Mouse (Mus musculus): ENCODE data around the gene Il10. TPM values are rescaled to one million over a fixed set of nuclear protein-coding genes. Genes with fewer than 3 reads are reported as not detected.

The Il10 gene
- polyA plus RNA-seq, 1 experiment, result not detected

DNA sequence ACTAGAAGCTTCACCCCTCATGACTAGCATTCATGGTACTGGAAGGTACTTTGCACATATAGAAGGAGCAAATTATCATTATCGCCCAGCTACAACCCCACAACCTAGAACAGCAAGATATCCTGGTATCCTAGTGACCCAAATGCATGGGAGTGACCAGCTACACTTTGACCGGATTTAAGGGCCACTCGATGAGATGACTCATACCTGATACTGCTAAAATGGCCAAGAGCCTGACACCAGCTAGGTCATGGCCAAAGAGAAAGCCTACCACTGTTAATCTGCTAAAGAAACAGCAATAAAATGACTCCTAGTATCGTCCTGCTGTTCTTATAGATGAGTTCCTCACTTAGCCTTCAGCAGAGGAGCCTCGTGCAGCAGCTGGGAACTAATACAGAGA is 19.8 kb downstream of the Il10 start:
- 64% methylated on average over 5 of the region's 5 CpGs for WGBS
- H3K4me3 ChIP-seq (ENCODE audit: low read depth, low read length), result no peak overlapping the region
- H3K27me3 ChIP-seq (ENCODE audit: control insufficient read depth, insufficient read depth, low read length), result no peaks in the 10 kb centered on the region
- H3K27ac ChIP-seq (ENCODE audit: insufficient read depth, low read depth, low read length), result no peak overlapping the region
- no peaks in the 10 kb centered on the region for H3K4me1 ChIP-seq (ENCODE audit: control insufficient read depth, insufficient read depth, insufficient read length, low read length)
- H3K36me3 ChIP-seq (ENCODE audit: control insufficient read depth, insufficient read depth, low read length), result no peaks in the 10 kb centered on the region
- no peak for TF ChIP-seq POLR2A (IDR thresholded peaks at IDR 0.05; ENCODE audit: low read depth, low read length)
- no peak for TF ChIP-seq CTCF (IDR thresholded peaks at IDR 0.05; ENCODE audit: extremely low read depth, insufficient read length, insufficient replicate concordance, low read depth, low read length)

DNA sequence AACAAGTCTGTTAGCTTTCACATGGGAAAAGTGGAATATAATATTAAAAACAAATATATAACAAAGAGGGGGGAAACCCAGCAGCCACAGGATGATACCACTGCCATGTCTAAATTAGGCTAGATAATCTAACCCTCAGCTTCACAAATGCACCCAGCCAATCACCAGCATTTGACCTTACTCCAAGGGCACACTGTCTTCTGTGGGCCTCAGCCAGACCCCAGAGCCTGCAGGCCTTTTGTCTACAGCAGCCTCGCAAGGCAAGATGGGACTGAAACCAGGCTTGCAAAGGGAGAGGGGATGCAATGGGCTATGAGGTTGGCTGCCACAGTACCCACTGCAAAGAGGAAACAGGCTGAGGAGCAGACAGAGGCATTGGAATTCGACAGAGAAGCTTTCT is 22.6 kb downstream of the Il10 start:
- Histone ChIP-seq H3K27ac (ENCODE audit: insufficient read depth, low read depth, low read length) (no peak overlapping the region), H3K36me3 (ENCODE audit: control insufficient read depth, insufficient read depth, low read length) (no peaks in the 10 kb centered on the region), H3K4me3 (ENCODE audit: low read depth, low read length) (no peak overlapping the region), H3K27me3 (ENCODE audit: control insufficient read depth, insufficient read depth, low read length) (no peaks in the 10 kb centered on the region), H3K4me1 (ENCODE audit: control insufficient read depth, insufficient read depth, insufficient read length, low read length) (peaks cover 12% of the 10 kb centered on the region; the same call in 1 of the 2 replicates)
- 80% methylated on average over 2 of the region's 2 CpGs for WGBS
- TF ChIP-seq CTCF (IDR thresholded peaks at IDR 0.05; ENCODE audit: extremely low read depth, insufficient read length, insufficient replicate concordance, low read depth, low read length) (no peak), POLR2A (IDR thresholded peaks at IDR 0.05; ENCODE audit: low read depth, low read length) (no peak)

DNA sequence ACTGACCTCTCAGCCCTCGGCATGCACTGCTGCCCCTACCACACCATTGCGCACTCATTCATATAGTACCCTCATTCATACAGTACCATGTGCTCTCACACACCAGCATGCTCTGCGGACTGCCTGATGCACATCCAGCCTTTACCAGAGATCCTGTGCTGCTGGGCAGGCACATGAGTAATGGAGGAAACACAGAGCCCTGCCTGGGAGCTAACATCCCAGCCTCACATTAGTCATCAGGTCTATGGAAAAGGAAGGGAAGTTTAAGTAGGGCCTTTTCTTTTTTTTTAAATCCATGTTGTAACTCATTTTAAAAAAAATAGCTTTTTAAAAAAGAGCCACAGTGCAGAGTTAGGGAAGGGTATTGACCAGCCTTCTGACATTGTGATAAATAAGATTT is 23.1 kb downstream of the Il10 start:
- H3K27ac ChIP-seq (ENCODE audit: insufficient read depth, low read depth, low read length), result no peak overlapping the region
- H3K4me1 ChIP-seq (ENCODE audit: control insufficient read depth, insufficient read depth, insufficient read length, low read length), result peaks cover 12% of the 10 kb centered on the region; the same call in 1 of the 2 replicates
- WGBS, result 91% methylated on average over 3 of the region's 3 CpGs
- H3K27me3 ChIP-seq (ENCODE audit: control insufficient read depth, insufficient read depth, low read length), result no peaks in the 10 kb centered on the region
- H3K4me3 ChIP-seq (ENCODE audit: low read depth, low read length), result no peak overlapping the region
- TF ChIP-seq POLR2A (IDR thresholded peaks at IDR 0.05; ENCODE audit: low read depth, low read length) (no peak), CTCF (IDR thresholded peaks at IDR 0.05; ENCODE audit: extremely low read depth, insufficient read length, insufficient replicate concordance, low read depth, low read length) (no peak)
- H3K36me3 ChIP-seq (ENCODE audit: control insufficient read depth, insufficient read depth, low read length), result no peaks in the 10 kb centered on the region

DNA sequence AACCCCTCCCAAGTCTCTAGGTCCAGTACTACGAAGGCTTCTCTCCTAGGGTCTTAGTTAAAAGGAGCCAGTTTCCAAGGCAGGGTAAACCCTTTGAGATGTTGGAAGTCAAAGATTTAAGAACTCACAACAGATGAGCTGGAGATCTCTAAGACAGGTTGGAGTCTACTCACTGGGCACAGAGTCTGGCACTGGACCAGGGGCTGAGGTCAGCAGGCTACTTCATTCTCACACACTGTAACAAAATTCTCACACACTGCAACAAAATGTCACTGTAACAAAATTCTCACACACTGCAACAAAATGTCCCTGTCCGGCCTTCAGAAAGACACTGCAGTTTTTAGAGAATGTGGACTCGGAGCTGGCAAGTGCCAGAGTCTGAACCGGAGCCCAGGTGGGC is 24.0 kb downstream of the Il10 start:
- H3K36me3 ChIP-seq (ENCODE audit: control insufficient read depth, insufficient read depth, low read length), result no peaks in the 10 kb centered on the region
- peaks cover 15% of the 10 kb centered on the region; the same call in 1 of the 2 replicates for H3K4me1 ChIP-seq (ENCODE audit: control insufficient read depth, insufficient read depth, insufficient read length, low read length)
- no peak overlapping the region for H3K27ac ChIP-seq (ENCODE audit: insufficient read depth, low read depth, low read length)
- no peak overlapping the region for H3K4me3 ChIP-seq (ENCODE audit: low read depth, low read length)
- TF ChIP-seq CTCF (IDR thresholded peaks at IDR 0.05; ENCODE audit: extremely low read depth, insufficient read length, insufficient replicate concordance, low read depth, low read length) (no peak), POLR2A (IDR thresholded peaks at IDR 0.05; ENCODE audit: low read depth, low read length) (no peak)
- no peaks in the 10 kb centered on the region for H3K27me3 ChIP-seq (ENCODE audit: control insufficient read depth, insufficient read depth, low read length)
- WGBS, result 94% methylated on average over 4 of the region's 4 CpGs

DNA sequence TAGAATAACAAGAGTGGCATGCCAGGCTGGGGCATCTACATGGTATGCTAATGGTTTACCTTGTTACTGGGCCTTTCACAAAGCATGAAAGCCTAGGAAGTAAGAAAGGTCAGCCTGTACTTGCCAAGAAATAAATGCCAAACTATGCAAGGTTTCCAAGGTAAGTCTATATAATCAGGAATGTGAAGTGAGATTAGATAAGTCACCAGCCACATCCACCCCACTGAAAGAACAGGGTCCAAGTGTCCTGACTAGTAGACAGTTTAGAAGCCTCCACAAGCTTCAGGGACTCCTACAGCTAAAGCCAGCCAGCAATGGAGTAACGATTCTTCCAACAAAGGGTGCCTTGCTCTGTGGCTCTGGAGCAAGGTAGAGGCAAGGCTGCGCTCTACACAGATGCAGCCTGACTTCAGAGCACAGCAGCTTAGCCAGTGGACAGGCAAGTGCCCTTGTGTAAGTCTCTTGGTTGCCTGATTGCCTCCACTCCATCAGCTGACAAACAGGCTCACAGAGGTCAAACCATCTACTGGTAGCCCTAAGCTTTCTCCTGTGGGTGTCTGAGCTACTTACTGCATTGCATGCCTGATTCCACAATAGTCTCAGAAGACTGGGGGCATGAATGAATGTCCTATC is 26.2 kb downstream of the Il10 start:
- WGBS, result 47% methylated on average over 2 of the region's 2 CpGs
- peak overlapping the region; percentile 52; the same call in 1 of the 2 replicates for H3K27ac ChIP-seq (ENCODE audit: insufficient read depth, low read depth, low read length)
- H3K4me3 ChIP-seq (ENCODE audit: low read depth, low read length), result no peak overlapping the region
- no peak for TF ChIP-seq POLR2A (IDR thresholded peaks at IDR 0.05; ENCODE audit: low read depth, low read length)
- no peak for TF ChIP-seq CTCF (IDR thresholded peaks at IDR 0.05; ENCODE audit: extremely low read depth, insufficient read length, insufficient replicate concordance, low read depth, low read length)
- H3K36me3 ChIP-seq (ENCODE audit: control insufficient read depth, insufficient read depth, low read length), result no peaks in the 10 kb centered on the region
- no peaks in the 10 kb centered on the region for H3K27me3 ChIP-seq (ENCODE audit: control insufficient read depth, insufficient read depth, low read length)
- H3K4me1 ChIP-seq (ENCODE audit: control insufficient read depth, insufficient read depth, insufficient read length, low read length), result peaks cover 15% of the 10 kb centered on the region; the same call in 1 of the 2 replicates

DNA sequence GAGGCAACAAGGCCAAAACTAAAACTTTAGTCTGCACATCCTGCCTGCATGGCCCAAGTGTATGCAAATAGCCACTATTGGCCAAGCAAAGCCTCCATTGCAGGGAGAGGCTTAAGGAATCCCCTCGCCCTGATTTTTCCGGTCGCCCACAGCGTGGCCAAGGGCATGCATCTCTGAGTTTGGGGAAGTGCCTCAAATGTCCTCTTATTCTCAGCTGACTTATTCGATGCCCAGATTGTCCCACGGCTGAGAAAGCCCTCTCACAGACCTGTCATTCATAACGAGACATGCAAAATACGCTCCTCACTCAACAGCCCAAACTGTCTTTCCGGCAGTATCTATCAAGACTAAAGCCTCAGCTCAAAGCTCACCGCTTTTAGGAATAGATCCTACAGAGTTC is 27.0 kb downstream of the Il10 start:
- WGBS, result 90% methylated on average over 10 of the region's 10 CpGs
- Histone ChIP-seq H3K27me3 (ENCODE audit: control insufficient read depth, insufficient read depth, low read length) (no peaks in the 10 kb centered on the region), H3K4me1 (ENCODE audit: control insufficient read depth, insufficient read depth, insufficient read length, low read length) (peaks cover 20% of the 10 kb centered on the region; the same call in 1 of the 2 replicates), H3K27ac (ENCODE audit: insufficient read depth, low read depth, low read length) (no peak overlapping the region), H3K4me3 (ENCODE audit: low read depth, low read length) (no peak overlapping the region), H3K36me3 (ENCODE audit: control insufficient read depth, insufficient read depth, low read length) (no peaks in the 10 kb centered on the region)
- TF ChIP-seq POLR2A (IDR thresholded peaks at IDR 0.05; ENCODE audit: low read depth, low read length) (no peak), CTCF (IDR thresholded peaks at IDR 0.05; ENCODE audit: extremely low read depth, insufficient read length, insufficient replicate concordance, low read depth, low read length) (no peak)

- Histone ChIP-seq H3K4me1 (ENCODE audit: control insufficient read depth, insufficient read depth, insufficient read length, low read length) (peaks cover 24% of the 10 kb centered on the region; the same call in 1 of the 2 replicates), H3K27me3 (ENCODE audit: control insufficient read depth, insufficient read depth, low read length) (no peaks in the 10 kb centered on the region), H3K36me3 (ENCODE audit: control insufficient read depth, insufficient read depth, low read length) (no peaks in the 10 kb centered on the region), H3K27ac (ENCODE audit: insufficient read depth, low read depth, low read length) (no peak overlapping the region), H3K4me3 (ENCODE audit: low read depth, low read length) (no peak overlapping the region)
- TF ChIP-seq POLR2A (IDR thresholded peaks at IDR 0.05; ENCODE audit: low read depth, low read length), result no peak
- TF ChIP-seq CTCF (IDR thresholded peaks at IDR 0.05; ENCODE audit: extremely low read depth, insufficient read length, insufficient replicate concordance, low read depth, low read length), result no peak
- WGBS, result 61% methylated on average over 6 of the region's 6 CpGs
Observed at GRCm38 (mm10) chr1:131048121-131048863, 28.6 kb downstream of the Il10 start.

Data from small intestine, adult 2 months (tissue).